Mouse (Mus musculus): ENCODE results near the gene Psmd10. TPM values are rescaled to one million over a fixed set of nuclear protein-coding genes. Genes with fewer than 3 reads are reported as not detected.

Psmd10 gene
- polyA plus RNA-seq, 1 experiment from 2014 or later: 51.3 TPM

GRCm38 (mm10) chrX:140953618-140954017, 2.9 kb downstream of the Psmd10 start:
- Histone ChIP-seq H3K27me3 (peaks cover 36% of the 10 kb centered on the region), H3K4me2 (no peak overlapping the region), H3K27ac (no peak overlapping the region), H3K9ac (no peak overlapping the region), H3K4me3 (replicated peaks) (no peak overlapping the region), H3K9me3 (replicated peaks) (no peaks in the 10 kb centered on the region), H3K36me3 (0 out of 2 replicates have a peak, but pooled peaks cover 5% of the 10 kb centered on the region), H3K4me1 (no peaks in the 10 kb centered on the region)
- WGBS: 88% methylated on average over 4 of the region's 4 CpGs
- ATAC-seq (replicated peaks; ENCODE audit: low FRiP score): no peak

- Histone ChIP-seq H3K9me3 (replicated peaks) (no peaks in the 10 kb centered on the region), H3K4me1 (no peaks in the 10 kb centered on the region), H3K27ac (no peak overlapping the region), H3K4me3 (replicated peaks) (no peak overlapping the region), H3K27me3 (peaks cover 58% of the 10 kb centered on the region), H3K9ac (no peak overlapping the region), H3K4me2 (no peak overlapping the region), H3K36me3 (no peaks in the 10 kb centered on the region)
- WGBS: 63% methylated on average over 5 of the region's 5 CpGs
- ATAC-seq (replicated peaks; ENCODE audit: low FRiP score): no peak
These were observed 20.3 kb downstream of the Psmd10 start for GRCm38 (mm10) chrX:140936271-140936670.

- no peaks in the 10 kb centered on the region for H3K9me3 ChIP-seq (replicated peaks)
- ATAC-seq (replicated peaks; ENCODE audit: low FRiP score): no peak
- no peak overlapping the region for H3K4me3 ChIP-seq (replicated peaks)
- H3K27me3 ChIP-seq: peaks cover 63% of the 10 kb centered on the region
- H3K27ac ChIP-seq: no peak overlapping the region
- 78% methylated on average over 3 of the region's 3 CpGs for WGBS
- H3K4me1 ChIP-seq: no peaks in the 10 kb centered on the region
- H3K9ac ChIP-seq: no peak overlapping the region
- H3K36me3 ChIP-seq: no peaks in the 10 kb centered on the region
- H3K4me2 ChIP-seq: no peak overlapping the region
These were observed 23.3 kb downstream of the Psmd10 start for GRCm38 (mm10) chrX:140933263-140933662.

- no peak overlapping the region for H3K4me3 ChIP-seq (replicated peaks)
- H3K27me3 ChIP-seq: peaks cover 65% of the 10 kb centered on the region
- H3K4me1 ChIP-seq: no peaks in the 10 kb centered on the region
- H3K4me2 ChIP-seq: no peak overlapping the region
- WGBS: 74% methylated on average over 3 of the region's 3 CpGs
- no peak for ATAC-seq (replicated peaks; ENCODE audit: low FRiP score)
- no peak overlapping the region for H3K9ac ChIP-seq
- H3K9me3 ChIP-seq (replicated peaks): no peaks in the 10 kb centered on the region
- H3K36me3 ChIP-seq: no peaks in the 10 kb centered on the region
- H3K27ac ChIP-seq: no peak overlapping the region
These were observed 24.5 kb downstream of the Psmd10 start for GRCm38 (mm10) chrX:140932066-140932465.

- Histone ChIP-seq H3K9me3 (replicated peaks) (no peaks in the 10 kb centered on the region), H3K27ac (no peak overlapping the region), H3K9ac (no peak overlapping the region), H3K4me2 (no peak overlapping the region), H3K36me3 (no peaks in the 10 kb centered on the region), H3K4me1 (no peaks in the 10 kb centered on the region), H3K27me3 (peaks cover 60% of the 10 kb centered on the region), H3K4me3 (replicated peaks) (no peak overlapping the region)
- WGBS: 90% methylated on average over 6 of the region's 6 CpGs
- ATAC-seq (replicated peaks; ENCODE audit: low FRiP score): no peak
These were observed 35.2 kb downstream of the Psmd10 start for GRCm38 (mm10) chrX:140921321-140921720.

GRCm38 (mm10) chrX:140907360-140907759, 49.2 kb downstream of the Psmd10 start, which contains the start of gene Vsig1:
Vsig1 (plus strand) TSS chrX:140907608.
- Histone ChIP-seq H3K4me3 (replicated peaks) (no peak within 1 kb of the TSS), H3K27me3 (peaks cover 35% of the 10 kb centered on the region), H3K9me3 (replicated peaks) (no peaks in the 10 kb centered on the region), H3K27ac (no peak within 1 kb of the TSS), H3K9ac (no peak within 1 kb of the TSS), H3K4me1 (no peaks in the 10 kb centered on the region), H3K36me3 (no peaks in the 10 kb centered on the region), H3K4me2 (no peak within 1 kb of the TSS)
- 67% methylated on average over 7 of the region's 7 CpGs for WGBS
- no peak for ATAC-seq (replicated peaks; ENCODE audit: low FRiP score)

GRCm38 (mm10) chrX:140903487-140903886, 53.0 kb downstream of the Psmd10 start:
- ATAC-seq (replicated peaks; ENCODE audit: low FRiP score): no peak
- H3K4me3 ChIP-seq (replicated peaks): no peak overlapping the region
- H3K4me2 ChIP-seq: no peak overlapping the region
- H3K27ac ChIP-seq: no peak overlapping the region
- no peaks in the 10 kb centered on the region for H3K4me1 ChIP-seq
- H3K27me3 ChIP-seq: peaks cover 29% of the 10 kb centered on the region
- no peak overlapping the region for H3K9ac ChIP-seq
- H3K9me3 ChIP-seq (replicated peaks): no peaks in the 10 kb centered on the region
- WGBS: 83% methylated on average over 3 of the region's 3 CpGs
- H3K36me3 ChIP-seq: no peaks in the 10 kb centered on the region

Other genes starting within 250 kb of the Psmd10 start
- gene Tex13b, start 143.3 kb downstream of the Psmd10 start, polyA plus RNA-seq (2015; fragmentation: Nextera tagmentation; extraction: Ambion mirVana): 0.08 and 0.14 TPM in 2 replicates
- 0.13 and 0.67 TPM in 2 replicates for gene Vsig1, start 49.1 kb downstream of the Psmd10 start, polyA plus RNA-seq (2015; fragmentation: Nextera tagmentation; extraction: Ambion mirVana)
- gene Atg4a, start 179 bp upstream of the Psmd10 start, polyA plus RNA-seq (2015; fragmentation: Nextera tagmentation; extraction: Ambion mirVana): 18.0 and 20.6 TPM in 2 replicates

All from kidney, embryonic 15.5 days (tissue).